Mouse (Mus musculus): Measurements from ENCODE around the gene Ccm2l.

DNA sequence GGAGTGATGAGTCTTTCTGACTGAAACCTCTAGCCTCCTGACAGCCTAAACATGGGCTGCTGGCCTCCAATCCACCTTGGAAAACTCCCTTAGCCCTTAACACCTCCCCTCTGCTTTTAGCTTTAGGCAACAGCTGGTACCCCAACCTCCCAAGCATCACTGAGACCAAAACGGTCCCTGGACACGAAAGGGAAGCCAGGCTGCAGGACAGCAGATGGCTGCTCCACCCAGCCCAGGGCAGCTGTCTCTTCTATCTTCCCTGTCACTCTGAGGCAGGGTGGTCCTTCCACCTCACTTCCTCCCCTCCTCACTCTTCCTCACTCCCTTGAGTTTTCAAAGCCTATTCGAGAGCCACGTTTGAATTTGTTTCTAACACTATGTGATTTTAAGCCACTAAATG lies 35.3 kb upstream of the Ccm2l start:
- TF ChIP-seq POLR2A (IDR thresholded peaks at IDR 0.05; ENCODE audit: control insufficient read depth in 1 of 2, insufficient read depth in 1 of 2, low read depth in 1 of 2, low read length in 2 of 2, poor library complexity in 1 of 2) (no peak), CTCF (IDR thresholded peaks at IDR 0.05 in 2 of 3, conservative IDR thresholded peaks at IDR 0.05 in 1 of 3; ENCODE audit: control insufficient read depth in 1 of 3, insufficient read depth in 1 of 3, low read depth in 2 of 3, low read length in 3 of 3, poor library complexity in 1 of 3, severe bottlenecking in 1 of 3) (no peak), JUND (IDR thresholded peaks at IDR 0.05; ENCODE audit: low read depth, low read length) (no peak), ZNF384 (IDR thresholded peaks at IDR 0.05; ENCODE audit: low read depth, low read length) (no peak), TAL1 (IDR thresholded peaks at IDR 0.05; ENCODE audit: low read length) (no peak), EP300 (IDR thresholded peaks at IDR 0.05; ENCODE audit: low read depth in 1 of 2, low read length in 2 of 2) (no peak), MEF2A (IDR thresholded peaks at IDR 0.05; ENCODE audit: extremely low read depth, insufficient replicate concordance, low read depth, low read length, poor library complexity, severe bottlenecking) (no peak), RCOR1 (IDR thresholded peaks at IDR 0.05; ENCODE audit: low read depth, low read length) (no peak), ZMIZ1 (IDR thresholded peaks at IDR 0.05; ENCODE audit: low read depth, low read length) (no peak), ETS1 (IDR thresholded peaks at IDR 0.05; ENCODE audit: low read depth, low read length) (no peak), ELF1 (IDR thresholded peaks at IDR 0.05; ENCODE audit: low read depth, low read length) (no peak), SMC3 (IDR thresholded peaks at IDR 0.05; ENCODE audit: low read depth, low read length) (no peak), USF1 (IDR thresholded peaks at IDR 0.05; ENCODE audit: low read depth, low read length) (no peak)
